Mouse (Mus musculus): ENCODE data around the gene AI413582. TPM values are rescaled to one million over a fixed set of nuclear protein-coding genes. Genes with fewer than 3 reads are reported as not detected.
A peak's percentile ranks its signal among the peaks of the same experiment; 100 is the strongest.

Gene AI413582
- total RNA-seq, 2 experiments from 2014 or later = 31.0 to 46.0 TPM

GRCm38 (mm10) chr17:27580392-27581068, 15.0 kb upstream of the AI413582 start:
- no peak for ATAC-seq (replicated peaks; ENCODE audit: poor library complexity)

- ATAC-seq (replicated peaks; ENCODE audit: poor library complexity) = no peak
These were observed 14.3 kb upstream of the AI413582 start for GRCm38 (mm10) chr17:27579816-27580215.

GRCm38 (mm10) chr17:27578487-27578886, 12.9 kb upstream of the AI413582 start:
- ATAC-seq (replicated peaks; ENCODE audit: poor library complexity) = no peak

- peak; percentile 29; the same call in 1 of the 2 replicates for ATAC-seq (replicated peaks; ENCODE audit: poor library complexity)
These were observed 11.9 kb upstream of the AI413582 start for GRCm38 (mm10) chr17:27577468-27577867.

- ATAC-seq (replicated peaks; ENCODE audit: poor library complexity) = no peak
These were observed 10.5 kb upstream of the AI413582 start for GRCm38 (mm10) chr17:27576056-27576455.

GRCm38 (mm10) chr17:27575116-27575776, 9.7 kb upstream of the AI413582 start:
- no peak for ATAC-seq (replicated peaks; ENCODE audit: poor library complexity)

- peak; percentile 29; the same call in 1 of the 2 replicates for ATAC-seq (replicated peaks; ENCODE audit: poor library complexity)
These were observed 9.0 kb upstream of the AI413582 start for GRCm38 (mm10) chr17:27574470-27575115.

GRCm38 (mm10) chr17:27573772-27574320, 8.3 kb upstream of the AI413582 start:
- ATAC-seq (replicated peaks; ENCODE audit: poor library complexity) = peak; percentile 60

- ATAC-seq (replicated peaks; ENCODE audit: poor library complexity) = no peak
These were observed 5.8 kb upstream of the AI413582 start for GRCm38 (mm10) chr17:27571315-27571714.

GRCm38 (mm10) chr17:27568228-27568627, 2.7 kb upstream of the AI413582 start:
- ATAC-seq (replicated peaks; ENCODE audit: poor library complexity) = no peak

GRCm38 (mm10) chr17:27565942-27566267, 349 bp upstream of the AI413582 start:
- ATAC-seq (replicated peaks; ENCODE audit: poor library complexity) = no peak

GRCm38 (mm10) chr17:27564391-27565162, 979 bp downstream of the AI413582 start:
- peak; percentile 13; the same call in 1 of the 2 replicates for ATAC-seq (replicated peaks; ENCODE audit: poor library complexity)

GRCm38 (mm10) chr17:27563771-27564244, 1.7 kb downstream of the AI413582 start:
- ATAC-seq (replicated peaks; ENCODE audit: poor library complexity) = no peak

GRCm38 (mm10) chr17:27561809-27562526, 3.6 kb downstream of the AI413582 start:
- no peak for ATAC-seq (replicated peaks; ENCODE audit: poor library complexity)

- no peak for ATAC-seq (replicated peaks; ENCODE audit: poor library complexity)
These were observed 4.6 kb downstream of the AI413582 start for GRCm38 (mm10) chr17:27560926-27561480.

- no peak for ATAC-seq (replicated peaks; ENCODE audit: poor library complexity)
These were observed 6.0 kb downstream of the AI413582 start for GRCm38 (mm10) chr17:27559596-27559995.

GRCm38 (mm10) chr17:27558845-27559244, 6.7 kb downstream of the AI413582 start:
- no peak for ATAC-seq (replicated peaks; ENCODE audit: poor library complexity)

GRCm38 (mm10) chr17:27557927-27558661, 7.5 kb downstream of the AI413582 start:
- ATAC-seq (replicated peaks; ENCODE audit: poor library complexity) = no peak
